Mouse (Mus musculus): ENCODE results near the gene Plekhm3. TPM values are rescaled to one million over a fixed set of nuclear protein-coding genes. Genes with fewer than 3 reads are reported as not detected.
A peak's percentile ranks its signal among the peaks of the same experiment; 100 is the strongest.

Gene Plekhm3
- polyA plus RNA-seq, 1 experiment from 2014 or later, result 4.8 TPM

DNA sequence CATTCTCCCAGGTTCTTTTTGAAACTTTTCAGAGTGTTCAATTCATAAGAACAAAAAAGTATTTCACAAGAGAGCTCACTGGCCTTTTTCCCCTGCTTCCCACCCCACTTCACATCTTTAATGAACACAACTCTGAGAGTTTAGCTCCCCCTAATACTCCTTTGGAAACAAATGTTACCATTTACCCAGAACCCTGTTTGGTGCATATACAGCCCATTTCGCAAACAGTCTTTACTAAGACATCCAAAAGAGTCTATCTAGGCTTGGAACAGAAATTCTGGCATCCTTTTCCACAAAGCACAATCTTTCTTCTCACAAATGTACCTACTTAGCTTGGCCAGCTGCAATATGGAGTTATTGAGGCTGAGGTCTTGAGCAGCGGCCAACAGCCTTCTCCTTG lies 59.1 kb downstream of the Plekhm3 start:
- Histone ChIP-seq H3K27ac (ENCODE audit: low read depth, low read length) (no peak overlapping the region), H3K4me3 (ENCODE audit: low read depth, low read length) (no peak overlapping the region), H3K9ac (ENCODE audit: low read length) (no peak overlapping the region), H3K36me3 (ENCODE audit: control insufficient read depth, insufficient read depth, low read length) (no peaks in the 10 kb centered on the region), H3K4me1 (ENCODE audit: control insufficient read depth, insufficient read depth, low read length) (0 out of 2 replicates have a peak, but pooled peaks cover 4% of the 10 kb centered on the region), H3K9me3 (replicated peaks; ENCODE audit: control insufficient read depth, low read length) (no peaks in the 10 kb centered on the region), H3K27me3 (replicated peaks; ENCODE audit: control insufficient read depth, insufficient read depth, low read length) (no peaks in the 10 kb centered on the region), H3K4me2 (ENCODE audit: low read length) (no peak overlapping the region)
- no peak for ATAC-seq
- peak; percentile 40 for DNase-seq (ENCODE audit: low spot score)
- WGBS, result 64% methylated on average over 2 of the region's 2 CpGs

GRCm38 (mm10) chr1:64893806-64894205 lies 62.8 kb downstream of the Plekhm3 start:
- 92% methylated on average over 7 of the region's 7 CpGs for WGBS
- H3K27me3 ChIP-seq (replicated peaks; ENCODE audit: control insufficient read depth, insufficient read depth, low read length), result no peaks in the 10 kb centered on the region
- H3K4me2 ChIP-seq (ENCODE audit: low read length), result no peak overlapping the region
- no peak for ATAC-seq
- H3K36me3 ChIP-seq (ENCODE audit: control insufficient read depth, insufficient read depth, low read length), result no peaks in the 10 kb centered on the region
- H3K27ac ChIP-seq (ENCODE audit: low read depth, low read length), result no peak overlapping the region
- H3K4me3 ChIP-seq (ENCODE audit: low read depth, low read length), result no peak overlapping the region
- no peak for DNase-seq (ENCODE audit: low spot score)
- no peak overlapping the region for H3K9ac ChIP-seq (ENCODE audit: low read length)
- H3K9me3 ChIP-seq (replicated peaks; ENCODE audit: control insufficient read depth, low read length), result no peaks in the 10 kb centered on the region
- 0 out of 2 replicates have a peak, but pooled peaks cover 4% of the 10 kb centered on the region for H3K4me1 ChIP-seq (ENCODE audit: control insufficient read depth, insufficient read depth, low read length)

DNA sequence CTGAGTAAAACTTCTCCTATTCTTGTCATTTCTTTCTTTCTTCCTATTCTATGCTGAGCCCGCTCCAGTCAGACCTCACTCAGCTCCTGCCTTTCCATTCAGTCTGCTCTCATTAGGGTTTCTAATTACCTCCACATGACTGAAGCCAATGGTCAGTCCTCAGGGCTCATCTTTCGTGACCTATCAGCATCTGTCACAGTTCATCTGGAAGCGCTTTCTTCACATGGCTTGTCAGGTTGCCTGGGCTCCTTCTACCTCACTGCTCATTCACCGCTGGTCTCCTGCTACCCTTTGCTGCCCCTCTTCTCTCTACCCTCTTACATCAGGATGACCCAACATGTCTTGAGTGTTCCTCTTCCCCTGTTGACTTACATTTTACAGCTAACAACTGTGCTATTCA lies 65.3 kb downstream of the Plekhm3 start:
- Histone ChIP-seq H3K4me1 (ENCODE audit: control insufficient read depth, insufficient read depth, low read length) (no peaks in the 10 kb centered on the region), H3K9me3 (replicated peaks; ENCODE audit: control insufficient read depth, low read length) (no peaks in the 10 kb centered on the region), H3K27ac (ENCODE audit: low read depth, low read length) (no peak overlapping the region), H3K4me3 (ENCODE audit: low read depth, low read length) (no peak overlapping the region), H3K27me3 (replicated peaks; ENCODE audit: control insufficient read depth, insufficient read depth, low read length) (no peaks in the 10 kb centered on the region), H3K4me2 (ENCODE audit: low read length) (no peak overlapping the region), H3K9ac (ENCODE audit: low read length) (no peak overlapping the region), H3K36me3 (ENCODE audit: control insufficient read depth, insufficient read depth, low read length) (no peaks in the 10 kb centered on the region)
- WGBS, result 50% methylated on average over 4 of the region's 4 CpGs
- DNase-seq (ENCODE audit: low spot score) (no peak), ATAC-seq (no peak)

- no peak overlapping the region for H3K4me3 ChIP-seq (ENCODE audit: low read depth, low read length)
- H3K9ac ChIP-seq (ENCODE audit: low read length), result no peak overlapping the region
- no peaks in the 10 kb centered on the region for H3K9me3 ChIP-seq (replicated peaks; ENCODE audit: control insufficient read depth, low read length)
- H3K4me2 ChIP-seq (ENCODE audit: low read length), result no peak overlapping the region
- ATAC-seq (no peak), DNase-seq (ENCODE audit: low spot score) (no peak)
- no peaks in the 10 kb centered on the region for H3K36me3 ChIP-seq (ENCODE audit: control insufficient read depth, insufficient read depth, low read length)
- no peaks in the 10 kb centered on the region for H3K27me3 ChIP-seq (replicated peaks; ENCODE audit: control insufficient read depth, insufficient read depth, low read length)
- H3K4me1 ChIP-seq (ENCODE audit: control insufficient read depth, insufficient read depth, low read length), result no peaks in the 10 kb centered on the region
- 93% methylated on average over 2 of the region's 2 CpGs for WGBS
- no peak overlapping the region for H3K27ac ChIP-seq (ENCODE audit: low read depth, low read length)
Measured at GRCm38 (mm10) chr1:64887502-64888203, 69.0 kb downstream of the Plekhm3 start.

DNA sequence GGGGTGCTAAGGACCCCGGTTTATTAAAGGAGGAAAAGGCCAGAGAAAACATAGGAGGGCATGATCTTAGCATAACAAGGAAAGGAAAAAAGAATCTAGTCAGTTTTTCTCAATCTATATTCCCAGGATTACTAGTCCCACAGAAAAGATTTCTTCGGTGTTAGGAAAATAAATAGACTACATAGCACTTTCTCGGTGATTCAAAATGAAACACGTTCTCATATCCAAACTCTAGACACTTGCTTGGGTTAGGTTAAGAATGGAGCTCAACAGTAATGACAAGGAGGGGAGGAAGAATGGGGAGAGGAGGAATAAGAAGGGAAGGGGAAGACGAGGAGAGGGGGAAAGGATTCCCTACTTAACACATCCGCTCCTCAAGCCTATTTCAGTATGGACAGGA lies 69.9 kb downstream of the Plekhm3 start:
- Histone ChIP-seq H3K4me1 (ENCODE audit: control insufficient read depth, insufficient read depth, low read length) (no peaks in the 10 kb centered on the region), H3K4me2 (ENCODE audit: low read length) (no peak overlapping the region), H3K9me3 (replicated peaks; ENCODE audit: control insufficient read depth, low read length) (no peaks in the 10 kb centered on the region), H3K36me3 (ENCODE audit: control insufficient read depth, insufficient read depth, low read length) (no peaks in the 10 kb centered on the region), H3K27ac (ENCODE audit: low read depth, low read length) (no peak overlapping the region), H3K4me3 (ENCODE audit: low read depth, low read length) (no peak overlapping the region), H3K27me3 (replicated peaks; ENCODE audit: control insufficient read depth, insufficient read depth, low read length) (no peaks in the 10 kb centered on the region), H3K9ac (ENCODE audit: low read length) (no peak overlapping the region)
- WGBS, result 90% methylated on average over 6 of the region's 6 CpGs
- DNase-seq (ENCODE audit: low spot score), result no peak
- ATAC-seq, result no peak

DNA sequence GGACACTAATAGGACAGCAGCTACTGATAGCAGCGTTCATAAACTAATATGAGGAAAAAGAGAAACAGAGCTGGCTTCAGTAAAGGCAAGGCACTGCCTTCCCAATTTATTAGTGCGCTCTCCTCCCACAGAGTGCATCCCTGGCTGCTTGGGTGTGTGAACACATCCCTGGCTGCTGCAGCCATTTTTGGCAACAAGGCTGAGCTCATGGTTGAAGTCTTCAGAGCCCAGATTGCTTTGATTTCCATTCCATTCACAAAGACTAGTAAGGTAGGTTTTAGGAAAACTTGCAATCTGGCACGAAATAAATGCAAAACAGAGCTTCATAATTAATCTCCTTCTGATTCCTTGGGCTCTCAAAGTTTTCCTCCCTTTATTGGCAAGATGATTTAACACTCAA lies 71.3 kb downstream of the Plekhm3 start:
- Histone ChIP-seq H3K9me3 (replicated peaks; ENCODE audit: control insufficient read depth, low read length) (no peaks in the 10 kb centered on the region), H3K9ac (ENCODE audit: low read length) (no peak overlapping the region), H3K27ac (ENCODE audit: low read depth, low read length) (no peak overlapping the region), H3K4me3 (ENCODE audit: low read depth, low read length) (no peak overlapping the region), H3K36me3 (ENCODE audit: control insufficient read depth, insufficient read depth, low read length) (no peaks in the 10 kb centered on the region), H3K27me3 (replicated peaks; ENCODE audit: control insufficient read depth, insufficient read depth, low read length) (no peaks in the 10 kb centered on the region), H3K4me2 (ENCODE audit: low read length) (no peak overlapping the region), H3K4me1 (ENCODE audit: control insufficient read depth, insufficient read depth, low read length) (no peaks in the 10 kb centered on the region)
- WGBS, result 53% methylated on average over 3 of the region's 3 CpGs
- no peak for ATAC-seq
- no peak for DNase-seq (ENCODE audit: low spot score)

DNA sequence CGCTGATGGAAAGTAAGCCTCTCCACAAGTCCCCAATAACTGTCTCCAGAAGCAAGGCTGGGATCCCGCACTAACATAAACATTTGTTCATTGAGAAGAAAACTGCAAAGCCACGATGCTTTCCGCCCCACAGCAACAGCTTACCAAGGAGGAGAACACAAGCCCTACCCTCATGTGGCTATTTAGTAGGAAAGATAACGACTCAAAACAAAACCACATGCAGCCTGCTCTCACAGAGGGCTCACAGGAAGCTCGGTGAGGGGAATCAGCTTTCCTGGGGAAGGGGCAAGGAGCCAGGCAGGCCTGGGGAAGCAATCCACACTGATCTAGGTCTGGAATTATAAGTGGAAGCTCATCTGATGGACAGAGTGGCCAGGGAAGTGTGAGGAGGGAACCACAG lies 72.6 kb downstream of the Plekhm3 start:
- Histone ChIP-seq H3K4me2 (ENCODE audit: low read length) (no peak overlapping the region), H3K9me3 (replicated peaks; ENCODE audit: control insufficient read depth, low read length) (no peaks in the 10 kb centered on the region), H3K27ac (ENCODE audit: low read depth, low read length) (no peak overlapping the region), H3K36me3 (ENCODE audit: control insufficient read depth, insufficient read depth, low read length) (no peaks in the 10 kb centered on the region), H3K4me1 (ENCODE audit: control insufficient read depth, insufficient read depth, low read length) (no peaks in the 10 kb centered on the region), H3K9ac (ENCODE audit: low read length) (no peak overlapping the region), H3K27me3 (replicated peaks; ENCODE audit: control insufficient read depth, insufficient read depth, low read length) (no peaks in the 10 kb centered on the region), H3K4me3 (ENCODE audit: low read depth, low read length) (no peak overlapping the region)
- ATAC-seq, result no peak
- 43% methylated on average over 6 of the region's 6 CpGs for WGBS
- no peak for DNase-seq (ENCODE audit: low spot score)

GRCm38 (mm10) chr1:64880613-64881012 lies 76.0 kb downstream of the Plekhm3 start:
- 69% methylated on average over 3 of the region's 3 CpGs for WGBS
- DNase-seq (ENCODE audit: low spot score), result no peak
- Histone ChIP-seq H3K4me2 (ENCODE audit: low read length) (no peak overlapping the region), H3K9ac (ENCODE audit: low read length) (no peak overlapping the region), H3K4me1 (ENCODE audit: control insufficient read depth, insufficient read depth, low read length) (no peaks in the 10 kb centered on the region), H3K27me3 (replicated peaks; ENCODE audit: control insufficient read depth, insufficient read depth, low read length) (no peaks in the 10 kb centered on the region), H3K27ac (ENCODE audit: low read depth, low read length) (no peak overlapping the region), H3K4me3 (ENCODE audit: low read depth, low read length) (no peak overlapping the region), H3K36me3 (ENCODE audit: control insufficient read depth, insufficient read depth, low read length) (no peaks in the 10 kb centered on the region), H3K9me3 (replicated peaks; ENCODE audit: control insufficient read depth, low read length) (no peaks in the 10 kb centered on the region)
- no peak for ATAC-seq

- WGBS, result 67% methylated on average over 12 of the region's 12 CpGs
- Histone ChIP-seq H3K36me3 (ENCODE audit: control insufficient read depth, insufficient read depth, low read length) (no peaks in the 10 kb centered on the region), H3K27me3 (replicated peaks; ENCODE audit: control insufficient read depth, insufficient read depth, low read length) (no peaks in the 10 kb centered on the region), H3K4me1 (ENCODE audit: control insufficient read depth, insufficient read depth, low read length) (no peaks in the 10 kb centered on the region), H3K4me2 (ENCODE audit: low read length) (no peak overlapping the region), H3K9me3 (replicated peaks; ENCODE audit: control insufficient read depth, low read length) (no peaks in the 10 kb centered on the region), H3K4me3 (ENCODE audit: low read depth, low read length) (no peak overlapping the region), H3K9ac (ENCODE audit: low read length) (no peak overlapping the region), H3K27ac (ENCODE audit: low read depth, low read length) (no peak overlapping the region)
- DNase-seq (ENCODE audit: low spot score) (no peak), ATAC-seq (no peak)
Measured at GRCm38 (mm10) chr1:64878795-64879240, 77.8 kb downstream of the Plekhm3 start.
